Mouse (Mus musculus) midbrain, postnatal 0 days (tissue): ENCODE measurements around the gene Slc1a4. TPM values are rescaled to one million over a fixed set of nuclear protein-coding genes. Genes with fewer than 3 reads are reported as not detected.
A peak's percentile ranks its signal among the peaks of the same experiment; 100 is the strongest.

Source experiments
- ATAC-seq: fragments of 200-750 bp; cut with Nextera tagmentation; 2 replicates; pipeline ENCODE4 v1.8.0; 2017; ENCODE audit warnings: moderate number of reproducible peaks, mild to moderate bottlenecking, moderate TSS enrichment, moderate library complexity; ENCODE audit not compliant: low FRiP score
- DNase-seq: peaks from one replicate; pipeline ENCODE4 v3.0.0-alpha.2; 2015; ENCODE audit warnings: low spot score
- H3K27ac ChIP-seq: fragments of 300-500 bp; sonication (generic); 2 replicates; pipeline ENCODE4 v1.5.1; 2014; ENCODE audit warnings: low read depth, mild to moderate bottlenecking, low read length, mixed read lengths
- H3K27me3 ChIP-seq: fragments of 300-500 bp; sonication (generic); 2 replicates; pipeline ENCODE4 v1.6.1; 2014; ENCODE audit warnings: low read length, control low read depth, mixed read lengths; ENCODE audit not compliant: insufficient read depth
- H3K36me3 ChIP-seq: fragments of 300-500 bp; sonication (generic); 2 replicates; pipeline ENCODE4 v1.6.1; 2014; ENCODE audit warnings: low read length, control low read depth, mixed read lengths; ENCODE audit not compliant: insufficient read depth
- H3K4me1 ChIP-seq: fragments of 300-500 bp; sonication (generic); 2 replicates; pipeline ENCODE4 v1.6.1; 2014; ENCODE audit warnings: mild to moderate bottlenecking, control low read depth, antibody characterized with exemption, low read length, mixed read lengths; ENCODE audit not compliant: insufficient read depth
- H3K4me2 ChIP-seq: fragments of 300-500 bp; sonication (generic); 2 replicates; pipeline ENCODE4 v1.6.1; 2014; ENCODE audit warnings: low read depth, mild to moderate bottlenecking, low read length, mixed read lengths; ENCODE audit not compliant: poor library complexity, severe bottlenecking
- H3K4me3 ChIP-seq: fragments of 300-500 bp; sonication (generic); 2 replicates; pipeline ENCODE4 v1.5.1; 2014; ENCODE audit warnings: low read depth, mild to moderate bottlenecking, low read length, moderate library complexity
- H3K9ac ChIP-seq: fragments of 300-500 bp; sonication (generic); replicated peaks from 2 replicates; pipeline ENCODE4 v1.6.1; 2014; ENCODE audit warnings: mild to moderate bottlenecking, low read length, moderate library complexity, mixed read lengths; ENCODE audit not compliant: poor library complexity, severe bottlenecking
- H3K9me3 ChIP-seq: fragments of 300-500 bp; sonication (generic); 2 replicates; pipeline ENCODE4 v1.6.1; 2016; ENCODE audit warnings: low read length, control low read depth
- CTCF ChIP-seq: IDR thresholded peaks from 2 replicates; pipeline ENCODE4 v1.5.1; 2016; ENCODE audit warnings: antibody characterized with exemption, mild to moderate bottlenecking
- WGBS: fragments of 180-500 bp; shearing (Covaris S2); extraction: QIAGEN DNeasy Blood & Tissue Kit; methylation state at CpG from one replicate; pipeline ENCODE4 v1.1.7; 2014; 5-methylcytosine and 5-hydroxymethylcytosine counted together
- polyA plus RNA-seq: library from polyadenylated mRNA; unstranded; fragments of >200 nt; fragmentation: Nextera tagmentation; extraction: Ambion mirVana; gene quantifications from 2 replicates; pipeline ENCODE4 v1.2.1, GENCODE M21; 2015
- total RNA-seq: library from RNA; depleted of rRNA; stranded (reverse); fragments of >200 nt; gene quantifications from 2 replicates; pipeline ENCODE4 v1.2.3, GENCODE M21; 2014

Slc1a4 gene
- total and polyA plus RNA-seq, 2 experiments from 2014 or later = 70.3 to 180 TPM

- TF ChIP-seq CTCF = no peak
- Histone ChIP-seq H3K27me3 (no peaks in the 10 kb centered on the region), H3K4me3 (no peak overlapping the region), H3K4me2 (no peak overlapping the region), H3K27ac (no peak overlapping the region), H3K4me1 (no peaks in the 10 kb centered on the region), H3K36me3 (no peaks in the 10 kb centered on the region), H3K9ac (no peak overlapping the region), H3K9me3 (no peaks in the 10 kb centered on the region)
- ATAC-seq (no peak), DNase-seq (no peak)
- WGBS = 66% methylated on average over 3 of the region's 3 CpGs
Observed at GRCm38 (mm10) chr11:20361354-20361753, 28.8 kb upstream of the Slc1a4 start.

- Histone ChIP-seq H3K4me2 (no peak overlapping the region), H3K4me3 (no peak overlapping the region), H3K9ac (no peak overlapping the region), H3K9me3 (no peaks in the 10 kb centered on the region), H3K27ac (no peak overlapping the region), H3K4me1 (no peaks in the 10 kb centered on the region), H3K36me3 (no peaks in the 10 kb centered on the region), H3K27me3 (no peaks in the 10 kb centered on the region)
- ATAC-seq = no peak
- WGBS = 53% methylated on average over 9 of the region's 9 CpGs
- TF ChIP-seq CTCF = no peak
- peak; percentile 6 for DNase-seq
Observed at GRCm38 (mm10) chr11:20357684-20358447, 25.4 kb upstream of the Slc1a4 start.

- no peak for ATAC-seq
- Histone ChIP-seq H3K9ac (no peak overlapping the region), H3K4me3 (no peak overlapping the region), H3K4me2 (no peak overlapping the region), H3K36me3 (no peaks in the 10 kb centered on the region), H3K4me1 (no peaks in the 10 kb centered on the region), H3K27ac (no peak overlapping the region), H3K9me3 (no peaks in the 10 kb centered on the region), H3K27me3 (no peaks in the 10 kb centered on the region)
- DNase-seq = no peak
- WGBS = 88% methylated on average over 2 of the region's 2 CpGs
- no peak for TF ChIP-seq CTCF
Observed at GRCm38 (mm10) chr11:20348466-20348865, 16.0 kb upstream of the Slc1a4 start.

- no peak overlapping the region for H3K4me3 ChIP-seq
- H3K27ac ChIP-seq = no peak overlapping the region
- no peaks in the 10 kb centered on the region for H3K36me3 ChIP-seq
- no peak overlapping the region for H3K4me2 ChIP-seq
- H3K9me3 ChIP-seq = no peaks in the 10 kb centered on the region
- TF ChIP-seq CTCF = no peak
- WGBS = 61% methylated on average over 6 of the region's 6 CpGs
- H3K27me3 ChIP-seq = no peaks in the 10 kb centered on the region
- DNase-seq (peak; percentile 68), ATAC-seq (peak; percentile 56)
- H3K9ac ChIP-seq = no peak overlapping the region
- H3K4me1 ChIP-seq = no peaks in the 10 kb centered on the region
Observed at GRCm38 (mm10) chr11:20347548-20347947, 15.0 kb upstream of the Slc1a4 start.

GRCm38 (mm10) chr11:20346369-20346768, 13.9 kb upstream of the Slc1a4 start:
- no peak for TF ChIP-seq CTCF
- WGBS = 91% methylated on average over 2 of the region's 2 CpGs
- H3K9me3 ChIP-seq = no peaks in the 10 kb centered on the region
- DNase-seq (no peak), ATAC-seq (no peak)
- H3K4me2 ChIP-seq = no peak overlapping the region
- no peak overlapping the region for H3K9ac ChIP-seq
- no peak overlapping the region for H3K27ac ChIP-seq
- H3K27me3 ChIP-seq = no peaks in the 10 kb centered on the region
- no peaks in the 10 kb centered on the region for H3K36me3 ChIP-seq
- no peaks in the 10 kb centered on the region for H3K4me1 ChIP-seq
- no peak overlapping the region for H3K4me3 ChIP-seq

- H3K9me3 ChIP-seq = no peaks in the 10 kb centered on the region
Observed at GRCm38 (mm10) chr11:20343952-20344351, 11.4 kb upstream of the Slc1a4 start.

More at GRCm38 (mm10) chr11:20343952-20344351, 11.4 kb upstream of the Slc1a4 start:
- no peaks in the 10 kb centered on the region for H3K36me3 ChIP-seq
- H3K27ac ChIP-seq = no peak overlapping the region
- DNase-seq (no peak), ATAC-seq (no peak)
- no peak overlapping the region for H3K4me2 ChIP-seq
- TF ChIP-seq CTCF = no peak
- no peaks in the 10 kb centered on the region for H3K4me1 ChIP-seq
- H3K4me3 ChIP-seq = no peak overlapping the region
- no peak overlapping the region for H3K9ac ChIP-seq
- no peaks in the 10 kb centered on the region for H3K27me3 ChIP-seq
- WGBS = 93% methylated on average over 4 of the region's 4 CpGs
